Mouse (Mus musculus) embryonic stem cell, embryonic (primary cell): ENCODE measurements at regions not wholly inside any gene's neighbourhood (a gene's known extent, or its start where the extent isn't known, plus 50 kb on each side); places are given as distances from the start of the nearest gene placed in this dataset.

ENCODE experiments used
- CTCF ChIA-PET, 4 experiments: fragments of 300-600 bp in 2 of 4; fragments of 350-600 bp in 2 of 4; sonication (Branson Sonifier 250); formaldehyde crosslinking; loops; one replicate each; lab custom pipeline; 2022; ENCODE audit warnings: inconsistent platforms in 2 of 4; lab: Charles Lee
- POLR2A ChIA-PET, 4 experiments: fragments of 300-600 bp in 2 of 4; fragments of 350-600 bp in 2 of 4; sonication (Branson Sonifier 250); formaldehyde crosslinking; loops; one replicate each; lab custom pipeline; 2022; ENCODE audit warnings: antibody characterized with exemption in 4 of 4, inconsistent platforms in 1 of 4; lab: Charles Lee

DNA sequence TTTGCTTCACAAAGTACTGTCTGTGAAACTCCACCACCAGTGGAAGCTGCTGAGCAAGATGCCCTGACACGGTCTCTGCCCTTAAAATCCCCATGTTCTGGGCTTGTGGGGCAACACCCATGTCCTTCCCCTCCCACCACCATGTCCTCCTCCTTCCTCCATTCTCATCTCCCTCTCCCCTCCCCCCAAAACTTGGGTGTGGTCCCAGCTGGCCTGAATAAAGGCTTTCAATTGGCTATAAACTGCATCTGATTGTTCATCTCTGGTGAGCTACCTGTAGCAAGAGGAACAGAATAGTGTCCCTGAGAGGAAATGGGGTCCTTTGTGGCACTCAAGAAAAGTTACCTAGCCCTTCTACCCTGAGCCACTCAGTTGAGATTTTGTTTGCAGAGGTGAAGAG lies 91.8 kb downstream of the Slc16a9 start:
- CTCF ChIA-PET, result interaction anchor here in 2 of 4 experiments (1.0 to 1.2 kb wide), 3 partner anchors 11 to 768 kb away, joined by 3 to 5 read pairs (median 4); no protein-coding TSS in a partner anchor
- POLR2A ChIA-PET, result interaction anchor here in 1 of 4 experiments (0.5 to 1.9 kb wide), 6 partner anchors 9 to 33 kb away, joined by 3 to 7 read pairs (median 3); no protein-coding TSS in a partner anchor

GRCm38 (mm10) chr10:70359421-70359820 lies 80.9 kb upstream of the Fam13c start:
- POLR2A ChIA-PET, result interaction anchor here (0.6 to 13.4 kb wide), 52 partner anchors 9 to 862 kb away, joined by 3 to 278 read pairs (median 4); partner anchors contain the start of genes Fam13c (in 2 of the 4) and Slc16a9 (in 1 of the 4)
- CTCF ChIA-PET, result interaction anchor here in 3 of 4 experiments (0.6 to 1.8 kb wide), 7 partner anchors 9 to 859 kb away, joined by 3 to 5 read pairs (median 4); no protein-coding TSS in a partner anchor

DNA sequence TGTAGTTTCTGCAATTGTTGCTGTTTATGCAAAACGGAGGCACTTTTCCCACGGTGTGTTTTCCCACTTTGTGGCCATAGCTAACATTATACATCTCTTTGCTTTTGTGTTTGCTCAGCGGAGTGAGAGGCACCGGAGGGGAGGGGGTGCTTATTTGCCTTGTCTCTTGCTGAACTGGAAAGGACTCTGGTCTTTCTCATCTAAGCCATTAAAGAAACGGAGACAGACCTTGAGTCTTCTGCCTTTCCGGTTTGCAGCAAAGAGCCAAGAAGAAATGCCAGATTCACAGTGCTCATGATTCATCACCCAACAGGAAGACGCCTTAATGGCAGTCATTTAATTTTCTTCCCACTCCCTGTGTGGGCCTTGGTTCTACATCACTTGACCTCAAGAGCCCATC lies 80.4 kb upstream of the Fam13c start:
- CTCF ChIA-PET, result interaction anchor here in 3 of 4 experiments (0.6 to 1.8 kb wide), 7 partner anchors 8 to 858 kb away, joined by 3 to 5 read pairs (median 4); no protein-coding TSS in a partner anchor
- POLR2A ChIA-PET, result interaction anchor here (0.6 to 13.4 kb wide), 54 partner anchors 8 to 698 kb away, joined by 3 to 278 read pairs (median 4); partner anchors contain the start of genes Fam13c (in 2 of the 4) and Slc16a9 (in 1 of the 4)

- ChIA-PET CTCF (interaction anchor here in 3 of 4 experiments (0.6 to 2.4 kb wide), 11 partner anchors 17 to 583 kb away, joined by 3 to 10 read pairs (median 3); no protein-coding TSS in a partner anchor), POLR2A (interaction anchor here in 3 of 4 experiments (0.5 to 13.4 kb wide), 10 partner anchors 11 to 114 kb away, joined by 3 to 278 read pairs (median 4); no protein-coding TSS in a partner anchor)
Measured at GRCm38 (mm10) chr10:70363054-70363453, 77.2 kb upstream of the Fam13c start.

DNA sequence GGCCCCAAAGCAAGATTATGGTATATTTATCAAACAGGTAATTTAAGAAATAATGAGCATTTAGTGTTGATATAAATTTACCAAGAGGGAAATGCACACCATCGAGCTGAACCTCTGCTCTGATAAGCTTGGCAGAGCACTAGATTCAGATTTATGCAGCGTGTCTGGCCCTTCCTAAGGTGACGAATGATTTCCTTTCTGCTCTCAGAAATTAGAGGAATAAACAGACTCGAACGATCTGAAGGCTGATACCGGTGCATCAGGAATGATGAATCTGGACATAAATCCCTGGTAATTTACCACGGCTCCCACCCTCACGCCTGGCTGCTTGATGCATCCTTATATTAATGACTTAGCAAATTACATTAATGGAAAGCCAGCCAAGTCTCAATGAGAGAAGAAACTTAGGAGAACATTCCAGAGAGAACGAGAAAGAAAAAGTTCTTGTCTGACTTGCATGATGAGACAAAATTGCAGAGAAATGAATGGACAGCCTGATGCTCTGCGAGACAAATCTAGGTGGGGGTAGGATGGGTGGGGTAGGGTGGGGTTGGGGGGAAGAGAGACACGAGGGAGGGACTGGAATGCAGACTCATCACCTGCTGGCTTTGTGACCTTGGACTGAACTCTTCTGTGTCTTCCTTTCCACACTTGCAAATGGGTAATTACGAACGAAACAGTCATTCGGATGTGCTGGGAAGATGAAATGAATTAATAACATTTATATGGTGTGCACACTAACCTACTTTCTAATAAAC lies 75.9 kb upstream of the Fam13c start:
- ChIA-PET POLR2A (interaction anchor here (0.6 to 13.4 kb wide), 23 partner anchors 8 to 112 kb away, joined by 3 to 278 read pairs (median 4); no protein-coding TSS in a partner anchor), CTCF (interaction anchor here in 3 of 4 experiments (0.6 to 2.4 kb wide), 7 partner anchors 16 to 795 kb away, joined by 3 to 10 read pairs (median 3); no protein-coding TSS in a partner anchor)

- CTCF ChIA-PET, result interaction anchor here in 1 of 4 experiments (0.7 kb wide), 1 partner anchor 199 kb away, joined by 3 read pairs; no protein-coding TSS in a partner anchor
- POLR2A ChIA-PET, result interaction anchor here (0.6 to 13.4 kb wide), 23 partner anchors 8 to 268 kb away, joined by 3 to 278 read pairs (median 4); partner anchors contain the start of gene Ccdc6 (in 1 of the 4)
Measured at GRCm38 (mm10) chr10:70364976-70365345, 75.3 kb upstream of the Fam13c start.

- ChIA-PET CTCF (interaction anchor here in 1 of 4 experiments (0.7 kb wide), 1 partner anchor 198 kb away, joined by 3 read pairs; no protein-coding TSS in a partner anchor), POLR2A (interaction anchor here (0.6 to 13.4 kb wide), 22 partner anchors 8 to 268 kb away, joined by 3 to 278 read pairs (median 4); partner anchors contain the start of gene Ccdc6 (in 1 of the 4))
Measured at GRCm38 (mm10) chr10:70365504-70365903, 74.8 kb upstream of the Fam13c start.

DNA sequence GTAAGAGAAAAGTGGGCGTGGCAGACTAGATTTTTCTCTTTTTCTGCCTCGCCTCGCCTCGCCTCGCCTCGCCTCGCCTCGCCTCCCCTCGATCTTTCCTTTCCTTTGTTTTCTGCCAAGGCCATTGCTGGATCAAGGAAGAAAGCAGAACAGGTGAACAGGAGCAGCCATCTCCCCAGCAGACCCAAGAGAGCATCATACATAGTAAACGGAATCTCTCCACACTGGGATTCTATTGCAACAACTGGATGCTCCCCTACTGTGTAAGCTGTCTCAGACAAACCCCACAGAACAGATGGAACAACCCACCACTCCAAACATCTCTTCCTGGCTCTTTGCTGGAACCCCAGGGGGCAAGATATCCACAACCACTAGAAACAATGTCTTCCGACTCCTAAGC lies 72.4 kb upstream of the Fam13c start:
- ChIA-PET CTCF (interaction anchor here in 2 of 4 experiments (0.7 to 1.6 kb wide), 3 partner anchors 8 to 139 kb away, joined by 3 to 7 read pairs (median 6); no protein-coding TSS in a partner anchor), POLR2A (interaction anchor here in 3 of 4 experiments (0.6 to 13.4 kb wide), 9 partner anchors 8 to 1135 kb away, joined by 3 to 278 read pairs (median 18); no protein-coding TSS in a partner anchor)

DNA sequence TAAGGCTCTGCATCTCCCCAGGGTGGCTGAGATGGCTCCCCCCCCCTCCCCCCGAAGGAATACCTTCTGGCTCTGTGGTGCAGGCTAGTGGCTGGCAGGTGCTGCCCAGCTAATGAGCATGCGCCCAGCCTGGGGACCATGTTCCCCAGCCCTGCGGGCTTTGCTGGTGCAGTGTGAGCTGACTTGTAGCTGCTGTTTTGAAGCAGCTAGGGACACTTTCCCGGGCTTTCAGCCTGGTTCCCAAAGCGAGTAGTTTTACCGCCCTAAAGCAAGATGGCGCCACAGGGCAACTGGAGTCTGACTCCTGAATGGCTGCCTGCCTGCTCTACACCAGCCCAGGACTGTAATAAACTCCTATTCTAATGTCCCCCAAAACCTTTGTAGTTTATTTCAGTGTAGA lies 71.6 kb upstream of the Fam13c start:
- POLR2A ChIA-PET, result interaction anchor here in 3 of 4 experiments (0.6 to 7.3 kb wide), 18 partner anchors 8 to 1134 kb away, joined by 3 to 106 read pairs (median 5); no protein-coding TSS in a partner anchor
- CTCF ChIA-PET, result interaction anchor here in 3 of 4 experiments (0.7 to 1.6 kb wide), 12 partner anchors 9 to 196 kb away, joined by 3 to 12 read pairs (median 4); no protein-coding TSS in a partner anchor

- ChIA-PET CTCF (no interaction called here), POLR2A (interaction anchor here (0.6 to 16.5 kb wide), 10 partner anchors 8 to 387 kb away, joined by 3 to 278 read pairs (median 5); no protein-coding TSS in a partner anchor)
Measured at GRCm38 (mm10) chr10:70372411-70373136, 67.7 kb upstream of the Fam13c start.

DNA sequence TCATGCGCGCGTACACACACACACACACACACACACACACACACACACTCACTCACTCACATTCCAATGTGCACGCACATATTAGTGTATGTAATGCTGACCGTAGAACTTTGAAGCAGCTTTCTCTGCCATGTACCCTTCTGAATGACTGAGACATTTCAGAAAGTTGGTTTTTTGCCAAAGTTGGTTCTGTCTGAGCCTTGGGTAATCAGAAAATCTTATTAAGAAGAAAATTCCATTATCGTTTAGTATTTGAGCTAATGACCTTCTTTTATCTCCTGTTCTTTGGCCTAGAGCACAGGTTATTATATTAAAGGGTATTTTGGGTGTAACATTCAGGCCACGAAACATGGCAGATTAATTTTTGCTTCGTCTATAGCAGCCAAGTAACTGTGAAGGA lies 67.1 kb upstream of the Fam13c start:
- CTCF ChIA-PET, result no interaction called here
- POLR2A ChIA-PET, result interaction anchor here in 3 of 4 experiments (0.6 to 16.5 kb wide), 13 partner anchors 8 to 910 kb away, joined by 3 to 278 read pairs (median 4); no protein-coding TSS in a partner anchor

DNA sequence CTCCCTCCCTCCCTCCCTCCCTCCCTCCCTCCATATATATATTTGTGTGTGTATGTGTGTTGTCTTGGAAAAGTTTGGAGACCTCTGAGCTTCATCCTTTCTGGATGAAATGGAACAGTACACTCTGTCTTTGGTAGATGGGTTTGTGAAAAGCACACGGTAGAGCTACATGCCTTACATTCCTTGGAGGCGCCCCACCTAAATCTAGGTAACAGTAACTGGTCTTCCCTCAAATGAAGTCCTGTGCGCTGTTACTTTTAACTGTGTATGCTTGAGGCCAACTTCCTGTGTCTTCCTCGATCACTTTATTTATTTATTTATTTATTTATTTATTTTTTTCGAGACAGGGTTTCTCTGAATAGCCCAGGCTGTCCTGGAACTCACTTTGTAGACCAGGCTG lies 66.4 kb upstream of the Fam13c start:
- ChIA-PET CTCF (no interaction called here), POLR2A (interaction anchor here in 3 of 4 experiments (0.6 to 16.5 kb wide), 13 partner anchors 9 to 910 kb away, joined by 3 to 278 read pairs (median 4); no protein-coding TSS in a partner anchor)

GRCm38 (mm10) chr10:70374726-70375125 lies 65.6 kb upstream of the Fam13c start:
- ChIA-PET POLR2A (interaction anchor here in 3 of 4 experiments (0.6 to 16.5 kb wide), 7 partner anchors 9 to 146 kb away, joined by 3 to 278 read pairs (median 4); no protein-coding TSS in a partner anchor), CTCF (no interaction called here)

- POLR2A ChIA-PET, result interaction anchor here (0.5 to 16.5 kb wide), 76 partner anchors 7 to 492 kb away, joined by 3 to 278 read pairs (median 4); partner anchors contain the start of genes Fam13c (in 2 of the 4), Ccdc6 (in 1 of the 4) and Slc16a9 (in 1 of the 4)
- CTCF ChIA-PET, result interaction anchor here in 2 of 4 experiments (0.6 to 2.4 kb wide), 5 partner anchors 11 to 76 kb away, joined by 3 to 12 read pairs (median 3); no protein-coding TSS in a partner anchor
Measured at GRCm38 (mm10) chr10:70380041-70380651, 60.1 kb upstream of the Fam13c start.

- ChIA-PET CTCF (interaction anchor here in 1 of 4 experiments (0.8 kb wide), 1 partner anchor 97 kb away, joined by 3 read pairs; no protein-coding TSS in a partner anchor), POLR2A (interaction anchor here in 1 of 4 experiments (0.6 to 16.5 kb wide), 4 partner anchors 9 to 24 kb away, joined by 4 to 278 read pairs (median 6); no protein-coding TSS in a partner anchor)
Measured at GRCm38 (mm10) chr10:70384689-70385088, 55.6 kb upstream of the Fam13c start.

DNA sequence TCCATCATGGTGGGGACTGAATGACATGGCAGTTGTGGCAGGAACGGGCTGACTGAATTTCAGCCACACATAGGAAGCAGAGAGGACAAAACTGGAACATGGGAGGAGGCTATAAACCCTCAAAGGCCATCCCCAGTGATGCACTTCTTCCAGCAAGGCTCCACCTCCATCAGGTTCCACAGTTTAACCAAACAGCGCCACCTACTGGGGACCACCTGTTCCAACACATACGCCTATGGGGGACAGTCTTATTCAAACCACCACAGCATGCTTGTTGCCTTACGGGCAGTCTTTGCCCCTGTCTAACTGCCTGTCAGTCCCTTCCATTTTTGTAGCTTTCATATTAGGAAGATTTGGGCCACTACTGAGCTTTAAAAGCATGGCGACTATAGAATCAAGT lies 52.6 kb upstream of the Fam13c start:
- ChIA-PET POLR2A (interaction anchor here in 3 of 4 experiments (0.6 to 16.5 kb wide), 5 partner anchors 9 to 27 kb away, joined by 3 to 278 read pairs (median 5); no protein-coding TSS in a partner anchor), CTCF (no interaction called here)
